Mouse (Mus musculus) heart, embryonic 15.5 days (tissue): ENCODE measurements at regions not wholly inside any gene's neighbourhood (a gene's known extent, or its start where the extent isn't known, plus 50 kb on each side); places are given as distances from the start of the nearest gene placed in this dataset.

ENCODE experiments used
- ATAC-seq: fragments of 200-750 bp; cut with Nextera tagmentation; replicated peaks from 2 replicates; pipeline ENCODE4 v1.8.0; 2017; ENCODE audit warnings: low read depth, moderate TSS enrichment; ENCODE audit not compliant: insufficient number of reproducible peaks, insufficient read depth, low FRiP score
- H3K27ac ChIP-seq: fragments of 300-500 bp; sonication (generic); 2 replicates; pipeline ENCODE4 v1.5.1; 2015; ENCODE audit warnings: mild to moderate bottlenecking, inconsistent platforms
- H3K27me3 ChIP-seq: fragments of 300-500 bp; sonication (generic); 2 replicates; pipeline ENCODE4 v1.6.1; 2015; ENCODE audit warnings: inconsistent platforms
- H3K36me3 ChIP-seq: fragments of 300-500 bp; sonication (generic); 2 replicates; pipeline ENCODE4 v1.6.1; 2015; ENCODE audit warnings: mild to moderate bottlenecking, inconsistent platforms
- H3K4me1 ChIP-seq: fragments of 300-500 bp; sonication (generic); replicated peaks from 2 replicates; pipeline ENCODE4 v1.6.1; 2015; ENCODE audit warnings: inconsistent platforms
- H3K4me2 ChIP-seq: fragments of 300-500 bp; sonication (generic); 2 replicates; pipeline ENCODE4 v1.6.1; 2015; ENCODE audit warnings: inconsistent platforms, mild to moderate bottlenecking, moderate library complexity
- H3K4me3 ChIP-seq: fragments of 300-500 bp; sonication (generic); 2 replicates; pipeline ENCODE4 v1.5.1; 2015; ENCODE audit warnings: mild to moderate bottlenecking, inconsistent platforms
- H3K9ac ChIP-seq: fragments of 300-500 bp; sonication (generic); 2 replicates; pipeline ENCODE4 v1.6.1; 2015; ENCODE audit warnings: mild to moderate bottlenecking, inconsistent platforms
- H3K9me3 ChIP-seq: fragments of 300-500 bp; sonication (generic); replicated peaks from 2 replicates; pipeline ENCODE4 v1.6.1; 2016; ENCODE audit warnings: inconsistent platforms
- WGBS: fragments of 180-500 bp; shearing (Covaris S2); methylation state at CpG from one replicate; pipeline ENCODE4 v1.1.7; 2015; ENCODE audit warnings: mixed read lengths; 5-methylcytosine and 5-hydroxymethylcytosine counted together

- ATAC-seq = no peak
These were observed 58.8 kb upstream of the Fut8 start for GRCm38 (mm10) chr12:77179138-77179537.

GRCm38 (mm10) chr12:77177811-77178578, 59.9 kb upstream of the Fut8 start:
- H3K27ac ChIP-seq = no peak overlapping the region
- no peaks in the 10 kb centered on the region for H3K27me3 ChIP-seq
- no peaks in the 10 kb centered on the region for H3K36me3 ChIP-seq
- H3K4me3 ChIP-seq = no peak overlapping the region
- ATAC-seq = no peak
- 45% methylated on average over 15 of the region's 15 CpGs for WGBS
- no peaks in the 10 kb centered on the region for H3K9me3 ChIP-seq
- H3K4me2 ChIP-seq = peak overlapping the region; percentile 20; the same call in 1 of the 2 replicates
- peaks cover 6% of the 10 kb centered on the region; the same call in 1 of the 2 replicates for H3K4me1 ChIP-seq
- H3K9ac ChIP-seq = no peak overlapping the region

More at GRCm38 (mm10) chr12:77179138-77179537, 58.8 kb upstream of the Fut8 start:
- 89% methylated on average over 7 of the region's 7 CpGs for WGBS
- H3K9me3 ChIP-seq = no peaks in the 10 kb centered on the region
- no peak overlapping the region for H3K9ac ChIP-seq
- no peak overlapping the region for H3K27ac ChIP-seq
- H3K36me3 ChIP-seq = no peaks in the 10 kb centered on the region
- no peak overlapping the region for H3K4me3 ChIP-seq
- no peaks in the 10 kb centered on the region for H3K27me3 ChIP-seq
- H3K4me1 ChIP-seq = peaks cover 6% of the 10 kb centered on the region; the same call in 1 of the 2 replicates
- H3K4me2 ChIP-seq = no peak overlapping the region

GRCm38 (mm10) chr12:77177303-77177702, 60.6 kb upstream of the Fut8 start:
- Histone ChIP-seq H3K36me3 (no peaks in the 10 kb centered on the region), H3K27ac (no peak overlapping the region), H3K4me2 (no peak overlapping the region), H3K4me1 (peaks cover 6% of the 10 kb centered on the region; the same call in 1 of the 2 replicates), H3K27me3 (no peaks in the 10 kb centered on the region), H3K9ac (no peak overlapping the region), H3K9me3 (no peaks in the 10 kb centered on the region), H3K4me3 (no peak overlapping the region)
- 61% methylated on average over 3 of the region's 3 CpGs for WGBS
- ATAC-seq = no peak

- H3K4me2 ChIP-seq = no peak overlapping the region
- H3K27ac ChIP-seq = no peak overlapping the region
- H3K27me3 ChIP-seq = no peaks in the 10 kb centered on the region
- peaks cover 6% of the 10 kb centered on the region; the same call in 1 of the 2 replicates for H3K4me1 ChIP-seq
- no peak overlapping the region for H3K4me3 ChIP-seq
- no peaks in the 10 kb centered on the region for H3K9me3 ChIP-seq
- no peaks in the 10 kb centered on the region for H3K36me3 ChIP-seq
- no peak overlapping the region for H3K9ac ChIP-seq
- no peak for ATAC-seq
These were observed 63.9 kb upstream of the Fut8 start for GRCm38 (mm10) chr12:77174032-77174431.

GRCm38 (mm10) chr12:77172540-77172939, 65.4 kb upstream of the Fut8 start:
- H3K9me3 ChIP-seq = no peaks in the 10 kb centered on the region
- ATAC-seq = no peak
- no peak overlapping the region for H3K4me3 ChIP-seq
- H3K36me3 ChIP-seq = no peaks in the 10 kb centered on the region
- H3K4me2 ChIP-seq = no peak overlapping the region
- no peaks in the 10 kb centered on the region for H3K27me3 ChIP-seq
- WGBS = 88% methylated on average over 2 of the region's 2 CpGs
- H3K27ac ChIP-seq = no peak overlapping the region
- H3K4me1 ChIP-seq = no peaks in the 10 kb centered on the region
- H3K9ac ChIP-seq = no peak overlapping the region

GRCm38 (mm10) chr12:77170257-77170656, 67.7 kb upstream of the Fut8 start:
- no peak for ATAC-seq
- Histone ChIP-seq H3K4me3 (no peak overlapping the region), H3K36me3 (no peaks in the 10 kb centered on the region), H3K4me2 (no peak overlapping the region), H3K27ac (no peak overlapping the region), H3K27me3 (no peaks in the 10 kb centered on the region), H3K4me1 (no peaks in the 10 kb centered on the region), H3K9me3 (no peaks in the 10 kb centered on the region), H3K9ac (no peak overlapping the region)
- 68% methylated on average over 5 of the region's 5 CpGs for WGBS

- WGBS = 86% methylated on average over 1 of the region's 1 CpGs
- ATAC-seq = no peak
- H3K27me3 ChIP-seq = no peaks in the 10 kb centered on the region
- no peak overlapping the region for H3K27ac ChIP-seq
- no peak overlapping the region for H3K4me3 ChIP-seq
- no peak overlapping the region for H3K9ac ChIP-seq
- no peaks in the 10 kb centered on the region for H3K4me1 ChIP-seq
- H3K4me2 ChIP-seq = no peak overlapping the region
- no peaks in the 10 kb centered on the region for H3K9me3 ChIP-seq
- no peaks in the 10 kb centered on the region for H3K36me3 ChIP-seq
These were observed 69.6 kb upstream of the Fut8 start for GRCm38 (mm10) chr12:77168367-77168766.

GRCm38 (mm10) chr12:77156698-77157097, 81.2 kb upstream of the Fut8 start:
- Histone ChIP-seq H3K9me3 (no peaks in the 10 kb centered on the region), H3K27ac (no peak overlapping the region), H3K36me3 (no peaks in the 10 kb centered on the region), H3K4me3 (no peak overlapping the region), H3K27me3 (no peaks in the 10 kb centered on the region), H3K4me1 (no peaks in the 10 kb centered on the region), H3K9ac (no peak overlapping the region), H3K4me2 (no peak overlapping the region)
- 68% methylated on average over 2 of the region's 2 CpGs for WGBS
- ATAC-seq = no peak

- H3K27ac ChIP-seq = no peak overlapping the region
- no peak overlapping the region for H3K9ac ChIP-seq
- H3K4me1 ChIP-seq = no peaks in the 10 kb centered on the region
- no peak overlapping the region for H3K4me2 ChIP-seq
- no peaks in the 10 kb centered on the region for H3K36me3 ChIP-seq
- no peak overlapping the region for H3K4me3 ChIP-seq
- no peaks in the 10 kb centered on the region for H3K9me3 ChIP-seq
- no peak for ATAC-seq
- H3K27me3 ChIP-seq = no peaks in the 10 kb centered on the region
- 72% methylated on average over 6 of the region's 6 CpGs for WGBS
These were observed 82.3 kb upstream of the Fut8 start for GRCm38 (mm10) chr12:77155626-77156025.

GRCm38 (mm10) chr12:77151471-77151870, 86.5 kb upstream of the Fut8 start:
- no peak for ATAC-seq
- no peaks in the 10 kb centered on the region for H3K4me1 ChIP-seq
- H3K36me3 ChIP-seq = no peaks in the 10 kb centered on the region
- WGBS = 68% methylated on average over 2 of the region's 2 CpGs
- H3K27ac ChIP-seq = no peak overlapping the region
- H3K9me3 ChIP-seq = no peaks in the 10 kb centered on the region
- no peaks in the 10 kb centered on the region for H3K27me3 ChIP-seq
- no peak overlapping the region for H3K9ac ChIP-seq
- no peak overlapping the region for H3K4me3 ChIP-seq
- no peak overlapping the region for H3K4me2 ChIP-seq

- ATAC-seq = no peak
- no peak overlapping the region for H3K4me2 ChIP-seq
- no peaks in the 10 kb centered on the region for H3K4me1 ChIP-seq
- no peaks in the 10 kb centered on the region for H3K9me3 ChIP-seq
- H3K9ac ChIP-seq = no peak overlapping the region
- H3K4me3 ChIP-seq = no peak overlapping the region
- no peaks in the 10 kb centered on the region for H3K27me3 ChIP-seq
- H3K36me3 ChIP-seq = no peaks in the 10 kb centered on the region
- H3K27ac ChIP-seq = no peak overlapping the region
These were observed 88.1 kb upstream of the Fut8 start for GRCm38 (mm10) chr12:77149835-77150234.

- H3K27me3 ChIP-seq = no peaks in the 10 kb centered on the region
- no peaks in the 10 kb centered on the region for H3K36me3 ChIP-seq
These were observed 89.8 kb upstream of the Fut8 start for GRCm38 (mm10) chr12:77148146-77148545.

More at GRCm38 (mm10) chr12:77148146-77148545, 89.8 kb upstream of the Fut8 start:
- no peaks in the 10 kb centered on the region for H3K4me1 ChIP-seq
- 91% methylated on average over 2 of the region's 2 CpGs for WGBS
- no peak overlapping the region for H3K4me2 ChIP-seq
- ATAC-seq = no peak
- no peak overlapping the region for H3K27ac ChIP-seq
- H3K4me3 ChIP-seq = no peak overlapping the region
- no peak overlapping the region for H3K9ac ChIP-seq
- H3K9me3 ChIP-seq = no peaks in the 10 kb centered on the region
